Mouse (Mus musculus) embryonic fibroblast, embryonic 13.5 days (primary cell): Measurements from ENCODE around the gene Rlbp1. TPM values are rescaled to one million over a fixed set of nuclear protein-coding genes. Genes with fewer than 3 reads are reported as not detected.
A peak's percentile ranks its signal among the peaks of the same experiment; 100 is the strongest.

ENCODE experiments used
- H3K27ac ChIP-seq: 2 replicates; pipeline ENCODE4 v1.5.1; 2012; ENCODE audit warnings: low read length, control low read depth, inconsistent platforms; ENCODE audit not compliant: insufficient read depth
- H3K4me1 ChIP-seq: 2 replicates; pipeline ENCODE4 v1.6.1; 2011; ENCODE audit warnings: low read length; ENCODE audit not compliant: control insufficient read depth, insufficient read depth
- H3K4me3 ChIP-seq: 2 replicates; pipeline ENCODE4 v1.5.1; 2011; ENCODE audit warnings: mild to moderate bottlenecking, control low read depth, low read length; ENCODE audit not compliant: insufficient read depth
- CTCF ChIP-seq: IDR thresholded peaks from 2 replicates; pipeline ENCODE4 v1.5.1; 2011; ENCODE audit warnings: mild to moderate bottlenecking, control low read depth, low read length, moderate library complexity, borderline replicate concordance; ENCODE audit not compliant: insufficient read depth
- POLR2A ChIP-seq: IDR thresholded peaks from 2 replicates; pipeline ENCODE4 v1.6.1; 2011; ENCODE audit warnings: low read depth, mild to moderate bottlenecking, control low read depth, low read length, moderate library complexity
- polyA plus RNA-seq: library from polyadenylated mRNA; stranded (reverse); fragments of >200 nt; gene quantifications from 2 replicates; pipeline ENCODE4 v1.2.4, GENCODE M21; 2011; ENCODE audit warnings: low read depth; ENCODE audit not compliant: missing spikeins, insufficient read length

Rlbp1 gene
- polyA plus RNA-seq, 1 experiment: not detected

- no peak for TF ChIP-seq CTCF
- no peak for TF ChIP-seq POLR2A
- Histone ChIP-seq H3K27ac (no peak overlapping the region), H3K4me3 (no peak overlapping the region), H3K4me1 (no peaks in the 10 kb centered on the region)
Observed at GRCm38 (mm10) chr7:79359183-79359435, 27.7 kb downstream of the Rlbp1 start.

DNA sequence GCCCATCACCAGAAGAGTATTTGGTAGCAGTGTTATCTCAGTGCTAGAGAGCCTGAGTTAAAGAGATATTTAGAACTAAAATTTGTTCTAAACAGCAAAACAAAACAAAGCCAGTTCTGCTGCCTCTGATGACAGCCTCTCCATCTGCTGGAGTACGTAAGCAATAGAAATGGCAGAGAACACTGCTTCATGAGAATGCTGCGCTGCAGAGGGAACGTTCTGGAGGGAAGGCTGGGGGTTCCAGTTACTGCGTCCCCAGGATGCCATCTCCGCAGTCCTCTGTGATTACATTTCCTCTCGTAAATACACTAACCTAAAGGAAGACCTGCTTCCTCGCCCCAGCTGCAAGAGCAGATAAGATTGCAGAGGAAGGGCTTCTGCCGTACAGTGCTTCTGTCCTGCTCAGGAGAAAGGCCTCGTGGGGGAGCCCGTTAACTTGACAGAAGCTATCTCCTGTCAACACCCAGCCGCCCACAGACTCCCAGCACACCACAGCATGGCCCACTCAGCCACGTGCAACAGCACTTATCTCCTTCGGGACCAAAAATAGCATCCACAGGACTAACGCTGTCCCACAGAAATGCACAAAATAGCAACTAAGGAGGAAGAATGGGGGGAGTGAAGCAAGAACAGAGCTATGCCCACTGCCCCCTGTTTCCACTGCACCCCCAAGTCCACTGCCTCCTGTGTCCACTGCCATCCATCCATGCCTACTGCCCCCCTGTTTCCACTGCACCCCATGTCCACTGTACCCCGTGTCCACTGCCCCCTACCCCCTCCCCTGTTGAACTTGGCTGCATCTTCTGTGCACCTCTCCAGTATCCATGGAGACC lies 28.3 kb downstream of the Rlbp1 start:
- no peaks in the 10 kb centered on the region for H3K4me1 ChIP-seq
- H3K4me3 ChIP-seq: no peak overlapping the region
- no peak overlapping the region for H3K27ac ChIP-seq
- TF ChIP-seq CTCF (no peak), POLR2A (no peak)

GRCm38 (mm10) chr7:79349738-79350386 lies 37.0 kb downstream of the Rlbp1 start:
- H3K27ac ChIP-seq: peak overlapping the region; percentile 15; the same call in 1 of the 2 replicates
- H3K4me3 ChIP-seq: no peak overlapping the region
- H3K4me1 ChIP-seq: peaks cover 16% of the 10 kb centered on the region
- TF ChIP-seq POLR2A (no peak), CTCF (peak; percentile 86; the same call in 1 of the 2 replicates)

DNA sequence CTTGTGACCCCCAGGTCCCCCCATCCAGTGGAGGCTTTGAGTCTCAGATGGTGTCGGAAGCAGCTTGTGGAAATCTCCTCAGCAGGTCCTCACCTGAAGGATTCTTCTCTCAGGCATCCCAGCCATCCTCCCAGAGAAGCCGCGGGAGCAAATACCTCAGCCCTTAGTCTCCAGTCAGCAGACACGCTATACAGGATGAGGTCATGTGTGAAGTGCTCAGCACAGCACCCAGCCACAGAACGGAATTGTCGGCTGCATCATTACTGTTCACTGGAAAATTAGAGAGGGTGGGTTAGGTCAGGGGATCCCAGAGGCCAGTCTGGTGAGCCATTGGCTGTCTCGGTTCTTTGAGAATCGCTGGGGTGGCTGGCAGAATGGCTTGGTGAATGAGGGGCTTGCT lies 38.0 kb downstream of the Rlbp1 start:
- TF ChIP-seq POLR2A: no peak
- TF ChIP-seq CTCF: no peak
- Histone ChIP-seq H3K4me1 (peaks cover 16% of the 10 kb centered on the region), H3K4me3 (no peak overlapping the region), H3K27ac (peak overlapping the region; percentile 15; the same call in 1 of the 2 replicates)

GRCm38 (mm10) chr7:79347108-79347813 lies 39.6 kb downstream of the Rlbp1 start:
- Histone ChIP-seq H3K27ac (no peak overlapping the region), H3K4me1 (peaks cover 16% of the 10 kb centered on the region), H3K4me3 (no peak overlapping the region)
- no peak for TF ChIP-seq POLR2A
- TF ChIP-seq CTCF: no peak

GRCm38 (mm10) chr7:79346555-79347075 lies 40.2 kb downstream of the Rlbp1 start:
- H3K4me3 ChIP-seq: no peak overlapping the region
- TF ChIP-seq CTCF: no peak
- TF ChIP-seq POLR2A: no peak
- H3K4me1 ChIP-seq: peaks cover 16% of the 10 kb centered on the region
- H3K27ac ChIP-seq: no peak overlapping the region

DNA sequence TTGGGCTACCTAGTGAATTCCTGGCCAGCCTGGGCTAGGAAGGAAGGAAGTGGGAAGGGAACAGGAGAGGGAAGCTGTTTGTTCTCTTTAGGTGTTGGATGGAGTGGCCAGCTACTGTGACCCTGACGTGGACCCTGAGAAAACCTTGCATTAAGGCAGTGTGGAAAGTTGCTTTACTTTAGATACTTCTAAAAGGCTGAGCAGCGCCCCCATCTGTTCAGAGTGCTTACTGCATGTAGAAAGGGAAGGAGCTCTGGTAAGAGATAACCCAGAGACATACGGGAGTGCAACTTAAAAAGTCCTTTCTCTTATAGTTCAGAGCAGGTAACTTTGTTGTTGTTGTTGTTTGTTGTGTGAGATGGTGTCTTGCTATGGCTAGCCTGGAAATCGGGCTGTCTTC lies 40.9 kb downstream of the Rlbp1 start:
- peaks cover 16% of the 10 kb centered on the region for H3K4me1 ChIP-seq
- H3K27ac ChIP-seq: no peak overlapping the region
- H3K4me3 ChIP-seq: no peak overlapping the region
- TF ChIP-seq CTCF (no peak), POLR2A (no peak)

DNA sequence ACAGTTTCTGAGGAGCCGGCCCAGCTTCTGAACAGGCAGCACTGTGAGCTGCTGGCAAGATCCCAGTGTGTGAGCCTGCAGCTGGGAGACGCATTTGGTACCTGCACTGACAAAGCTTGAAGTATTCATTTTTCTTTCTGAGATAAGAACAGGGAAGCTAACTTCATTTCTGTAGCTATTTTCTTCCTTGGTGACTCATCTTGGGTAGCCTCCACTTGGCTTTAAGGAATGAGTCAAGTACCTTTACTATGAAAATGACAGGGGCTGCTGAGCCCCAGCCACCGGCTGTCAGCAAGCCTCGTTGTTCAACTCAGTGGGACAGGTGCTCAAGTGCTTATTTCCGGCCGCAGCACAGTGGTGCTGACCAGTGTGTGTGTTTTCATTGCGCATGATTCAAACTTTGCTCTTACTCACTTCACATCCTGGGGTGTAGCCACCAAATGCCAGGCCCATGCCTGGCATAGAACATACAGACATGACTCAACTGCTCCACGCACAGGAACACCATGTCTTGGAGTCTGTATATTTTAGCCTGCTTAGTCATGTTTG lies 50.4 kb downstream of the Rlbp1 start:
- peaks cover 5% of the 10 kb centered on the region; the same call in 1 of the 2 replicates for H3K4me1 ChIP-seq
- H3K27ac ChIP-seq: peak overlapping the region; percentile 43; the same call in 1 of the 2 replicates
- TF ChIP-seq POLR2A: no peak
- no peak for TF ChIP-seq CTCF
- no peak overlapping the region for H3K4me3 ChIP-seq

GRCm38 (mm10) chr7:79333419-79333818 lies 53.4 kb downstream of the Rlbp1 start:
- TF ChIP-seq CTCF: no peak
- no peak for TF ChIP-seq POLR2A

More at GRCm38 (mm10) chr7:79333419-79333818, 53.4 kb downstream of the Rlbp1 start:
- Histone ChIP-seq H3K27ac (no peak overlapping the region), H3K4me3 (no peak overlapping the region), H3K4me1 (peaks cover 5% of the 10 kb centered on the region; the same call in 1 of the 2 replicates)
